Comparison of ENCODE assay signal across 8 mouse cellular contexts in genomic region chr11:20655795-20656710, GRCm38 (mm10).
DNase-seq lines count a peak whose midpoint lies in the region; ATAC-seq lines count a peak whose summit lies in the region.

No protein-coding gene starts in this region.

- peaks cover 23% of the 10 kb centered on the region for H3K4me1 ChIP-seq in intestine, embryonic 15.5 days (replicated peaks)

- peak; percentile 56; the same call in 1 of the 2 replicates for ATAC-seq in cerebellum, adult (ENCODE audit: insufficient number of reproducible peaks, low FRiP score, low TSS enrichment)
- ATAC-seq in intestine, embryonic 15.5 days, result peak; percentile 80

- H3K4me2 ChIP-seq in intestine, embryonic 15.5 days (replicated peaks), result peak overlapping the region; percentile 51

- peak overlapping the region; percentile 3; the same call in 1 of the 2 replicates for H3K4me3 ChIP-seq in intestine, embryonic 15.5 days (replicated peaks)

- 20% methylated on average over 18 of the region's 18 CpGs for WGBS in intestine, embryonic 15.5 days

- H3K27ac ChIP-seq in intestine, embryonic 15.5 days, result peak overlapping the region; percentile 72

- no peak for DNase-seq in cerebellum, adult 9-10 months
- peak; percentile 35 to 77 for DNase-seq in cerebellum, postnatal 4 days (ENCODE audit: low spot score in 2 of 2)
- peak; percentile 53 for DNase-seq in gastrocnemius, postnatal 10 days
- peak; percentile 39 for DNase-seq in liver
- DNase-seq in neural tube, embryonic 10.5 days (ENCODE audit: extremely low spot score, low spot score), result peak; percentile 77
- peak; percentile 43 to 53 for DNase-seq in thymus, postnatal 10 days (ENCODE audit: low spot score in 2 of 2)

- no peaks in the 10 kb centered on the region for H3K27me3 ChIP-seq in intestine, embryonic 15.5 days (replicated peaks)

- H3K9me3 ChIP-seq in intestine, embryonic 15.5 days, result no peaks in the 10 kb centered on the region

- H3K36me3 ChIP-seq in intestine, embryonic 15.5 days, result 0 out of 2 replicates have a peak, but pooled peaks cover 4% of the 10 kb centered on the region

- H3K9ac ChIP-seq in intestine, embryonic 15.5 days, result 0 out of 2 replicates have a peak overlapping the region, but pooled peaks have one; percentile 9
